8 mouse cellular contexts compared by ENCODE assay signal in genomic region chr8:47974138-47974962, GRCm38 (mm10). TPM values are rescaled to one million over a fixed set of nuclear protein-coding genes. Genes with fewer than 3 reads are reported as not detected.
DNase-seq lines count a peak whose midpoint lies in the region; ATAC-seq lines count a peak whose summit lies in the region.

No protein-coding gene starts in this region.

- H3K4me2 ChIP-seq in heart, embryonic 16.5 days (ENCODE audit: low read depth, low read length), result peak overlapping the region; percentile 64

- peak; percentile 55; the same call in 1 of the 2 replicates for ATAC-seq in frontal cortex, adult (ENCODE audit: low TSS enrichment)
- peak; percentile 80 for ATAC-seq in heart, embryonic 16.5 days (replicated peaks; ENCODE audit: extremely low read depth, insufficient read depth, low FRiP score)
- peak; percentile 90 for ATAC-seq in megakaryocyte-erythroid progenitor cell, adult 5-6 weeks (replicated peaks; ENCODE audit: low FRiP score, low TSS enrichment, poor library complexity, severe bottlenecking)

- H3K4me1 ChIP-seq in heart, embryonic 16.5 days (ENCODE audit: control insufficient read depth, insufficient read depth, low read length), result peaks cover 20% of the 10 kb centered on the region

- peaks cover 4% of the 10 kb centered on the region; the same call in 1 of the 2 replicates for H3K9me3 ChIP-seq in heart, embryonic 16.5 days (replicated peaks; ENCODE audit: control insufficient read depth, low read length)

- peak overlapping the region; percentile 93 for H3K27ac ChIP-seq in heart, embryonic 16.5 days (ENCODE audit: low read length)

- peak overlapping the region; percentile 65 for H3K9ac ChIP-seq in heart, embryonic 16.5 days (ENCODE audit: low read length)

- no peak for DNase-seq in frontal cortex, adult 2 months (ENCODE audit: extremely low spot score in 1 of 2, low spot score in 1 of 2)
- DNase-seq in fat pad, adult 2 months (ENCODE audit: extremely low read depth, low read depth, low spot score), result peak; percentile 69
- DNase-seq in kidney, postnatal 25 days, result peak; percentile 90 to 95
- peak; percentile 64 for DNase-seq in testis, postnatal 14 days (ENCODE audit: low spot score)
- no peak for DNase-seq in layer of hippocampus, adult 18-20 months (ENCODE audit: low spot score in 2 of 2)

- 21% methylated on average over 20 of the region's 20 CpGs for WGBS in heart, embryonic 16.5 days

- H3K27me3 ChIP-seq in heart, embryonic 16.5 days (ENCODE audit: control insufficient read depth, insufficient read depth, low read length), result no peaks in the 10 kb centered on the region

- no peaks in the 10 kb centered on the region for H3K36me3 ChIP-seq in heart, embryonic 16.5 days (ENCODE audit: control insufficient read depth, insufficient read depth)

- peak overlapping the region; percentile 46 for H3K4me3 ChIP-seq in heart, embryonic 16.5 days (ENCODE audit: low read length)

RNA-seq across cellular contexts. Expression of gene Wwc2, which starts 16.4 kb away (rescaled TPM):
- 9.1 and 9.5 TPM in 2 replicates for polyA plus RNA-seq in frontal cortex, adult 2 months (2012; rRNA removed)
- polyA plus RNA-seq in heart, embryonic 16.5 days (2015; fragmentation: Nextera tagmentation; extraction: Ambion mirVana), result 10.1 and 12.1 TPM in 2 replicates
- total RNA-seq in megakaryocyte-erythroid progenitor cell, adult 5-6 weeks (2014; fragmentation: Nextera tagmentation), result 5.1 and 5.8 TPM in 2 replicates
- 6.3 and 6.8 TPM in 2 replicates for total RNA-seq in megakaryocyte-erythroid progenitor cell, adult 5-6 weeks (2017)
- 10 to 100 TPM; 25.6 to 25.9 TPM for total RNA-seq in layer of hippocampus, adult 18-20 months (2021)

Comparison
In these comparisons a context has a peak if more than half of its experiments do, and no peak if none do; other contexts are left out.
1. DNase-seq: peak in fat pad, adult 2 months (single experiment), kidney, postnatal 25 days (2 of 2) and testis, postnatal 14 days (single experiment); none in frontal cortex, adult 2 months (0 of 2) and layer of hippocampus, adult 18-20 months (0 of 2).
2. Peak in every context shown above with its lines, with median percentiles within 50 percentile points of each other: ATAC-seq.